Mouse (Mus musculus): ENCODE measurements around the gene Slc17a1.

DNA sequence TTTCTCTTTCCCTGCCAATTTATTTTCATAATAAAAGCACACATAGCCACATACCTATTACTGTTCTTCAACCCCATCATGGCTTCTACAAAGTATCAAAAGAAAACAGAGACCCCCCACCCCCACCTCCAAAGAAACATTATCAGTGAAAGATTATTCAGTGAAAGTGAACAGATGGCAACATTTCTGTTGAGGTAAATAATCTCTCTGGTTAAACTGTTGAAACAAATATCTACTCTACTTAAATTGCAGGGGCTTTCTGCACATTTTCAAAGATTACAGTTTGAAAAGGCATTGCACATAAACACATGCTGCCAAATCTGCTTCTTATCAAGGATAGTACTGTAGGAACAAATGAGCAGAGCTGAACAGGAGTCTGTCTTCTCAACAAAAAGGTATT lies 5.7 kb upstream of the Slc17a1 start:
- TF ChIP-seq CTCF (IDR thresholded peaks at IDR 0.05; ENCODE audit: borderline replicate concordance, insufficient read depth, low read depth, low read length) = no peak
- no peak for TF ChIP-seq POLR2A (IDR thresholded peaks at IDR 0.05; ENCODE audit: borderline replicate concordance, insufficient read depth, low read length)

Data from cerebellum, adult 2 months (tissue).